Mouse (Mus musculus) left cerebral cortex, adult 2 months (tissue): ENCODE measurements around the gene Rnft2. TPM values are rescaled to one million over a fixed set of nuclear protein-coding genes. Genes with fewer than 3 reads are reported as not detected.

ENCODE experiments used
- DNase-seq, 2 experiments: peaks; one replicate each; pipeline ENCODE4 v3.0.0; 2021 to 2022; ENCODE audit warnings: low spot score in 2 of 2, mixed read lengths in 1 of 2; ENCODE audit errors: extremely low spot score in 1 of 2
- H3K27ac ChIP-seq: fragments of 200-600 bp; 2 replicates; pipeline ENCODE4 v1.8.1; 2022
- H3K4me3 ChIP-seq: fragments of 200-600 bp; 2 replicates; pipeline ENCODE4 v1.8.1; 2022
- CTCF ChIP-seq: fragments of 200-600 bp; IDR thresholded peaks from 2 replicates; pipeline ENCODE4 v1.8.1; 2022; ENCODE audit warnings: antibody characterized with exemption, mild to moderate bottlenecking, moderate library complexity
- intact Hi-C: fragments of 180-260 bp; cut with DNase I; formaldehyde crosslinking; loops from one replicate; pipeline ENCODE4 v1.15.1; 2025
- long read RNA-seq, 2 experiments: library from polyadenylated mRNA; stranded (forward); transcript quantifications; one replicate each; pipeline ENCODE4 v2.0.0; 2021; ENCODE audit warnings: borderline mapping rate in 2 of 2
- total RNA-seq, 2 experiments: library from RNA; stranded (reverse); gene quantifications; 2 replicates each; pipeline ENCODE4 v1.2.3; 2021

Rnft2 gene
- 10 to 100 TPM; 65.1 to 78.8 TPM for total RNA-seq
- long read RNA-seq, experiment 1, full-length matches to known transcripts: 48 of 122 reads
- long read RNA-seq, experiment 1, partial matches to known transcripts: 7 of 122 reads
- long read RNA-seq, experiment 1, other reads (novel, unspliced or antisense): 67 of 122 reads
- long read RNA-seq, experiment 2, full-length matches to known transcripts: 31 of 101 reads
- long read RNA-seq, experiment 2, partial matches to known transcripts: 9 of 101 reads
- long read RNA-seq, experiment 2, other reads (novel, unspliced or antisense): 61 of 101 reads

- H3K4me3 ChIP-seq: peak within 1 kb of the TSS; percentile 56
- H3K27ac ChIP-seq: peak within 1 kb of the TSS; percentile 96
- intact Hi-C loops: loop anchor here (2.0 kb wide), 1 partner anchor 74 kb away; no protein-coding TSS in a partner anchor
- peak; percentile 100 for DNase-seq
- TF ChIP-seq CTCF: no peak; the same call in none of the 2 replicates
Measured at GRCm38 (mm10) chr5:118244606-118245443, at the start of gene Rnft2, which contains the start of gene 2410131K14Rik. Rnft2 (minus strand) TSS chr5:118245116. 2410131K14Rik (plus strand) TSS chr5:118245227.

- intact Hi-C loops: no loop called here
- peak; percentile 79 to 83 for DNase-seq
- Histone ChIP-seq H3K4me3 (peak overlapping the region; percentile 31), H3K27ac (peak overlapping the region; percentile 32; the same call in 1 of the 2 replicates)
- no peak; the same call in none of the 2 replicates for TF ChIP-seq CTCF
Measured at GRCm38 (mm10) chr5:118294086-118294864, 49.4 kb upstream of the Rnft2 start.

GRCm38 (mm10) chr5:118292476-118292875 lies 47.6 kb upstream of the Rnft2 start:
- no peak for DNase-seq
- no peak for TF ChIP-seq CTCF
- no peak overlapping the region for H3K27ac ChIP-seq
- intact Hi-C loops: no loop called here
- no peak overlapping the region for H3K4me3 ChIP-seq

- intact Hi-C loops: no loop called here
- TF ChIP-seq CTCF: no peak
- no peak overlapping the region for H3K27ac ChIP-seq
- no peak for DNase-seq
- H3K4me3 ChIP-seq: no peak overlapping the region
Measured at GRCm38 (mm10) chr5:118291453-118291852, 46.5 kb upstream of the Rnft2 start.

GRCm38 (mm10) chr5:118277741-118278495 lies 33.0 kb upstream of the Rnft2 start:
- no peak overlapping the region for H3K27ac ChIP-seq
- intact Hi-C loops: loop anchor here (5.0 to 10.0 kb wide), 2 partner anchors 39 to 147 kb away; no protein-coding TSS in a partner anchor
- no peak; the same call in 1 of the 2 replicates for TF ChIP-seq CTCF

GRCm38 (mm10) chr5:118276711-118277110 lies 31.8 kb upstream of the Rnft2 start:
- Histone ChIP-seq H3K4me3 (no peak overlapping the region), H3K27ac (no peak overlapping the region)
- intact Hi-C loops: loop anchor here (5.0 to 10.0 kb wide), 2 partner anchors 41 to 148 kb away; no protein-coding TSS in a partner anchor
- DNase-seq: no peak
- TF ChIP-seq CTCF: no peak

More at GRCm38 (mm10) chr5:118277741-118278495, 33.0 kb upstream of the Rnft2 start:
- DNase-seq: no peak
- no peak overlapping the region for H3K4me3 ChIP-seq

- Histone ChIP-seq H3K27ac (no peak overlapping the region), H3K4me3 (no peak overlapping the region)
- intact Hi-C loops: loop anchor here (5.0 to 10.0 kb wide), 2 partner anchors 41 to 149 kb away; no protein-coding TSS in a partner anchor
- peak in 1 of 2 experiments; percentile 53 for DNase-seq
- no peak for TF ChIP-seq CTCF
Measured at GRCm38 (mm10) chr5:118276281-118276680, 31.4 kb upstream of the Rnft2 start.

- Histone ChIP-seq H3K4me3 (no peak overlapping the region), H3K27ac (no peak overlapping the region)
- no peak for TF ChIP-seq CTCF
- intact Hi-C loops: loop anchor here (5.0 to 10.0 kb wide), 2 partner anchors 150 to 283 kb away; no protein-coding TSS in a partner anchor
- no peak for DNase-seq
Measured at GRCm38 (mm10) chr5:118274546-118274945, 29.6 kb upstream of the Rnft2 start.

- no peak for TF ChIP-seq CTCF
- no peak overlapping the region for H3K27ac ChIP-seq
- no peak overlapping the region for H3K4me3 ChIP-seq
- intact Hi-C loops: loop anchor here (5.0 to 10.0 kb wide), 2 partner anchors 151 to 284 kb away; no protein-coding TSS in a partner anchor
- no peak for DNase-seq
Measured at GRCm38 (mm10) chr5:118273446-118273845, 28.5 kb upstream of the Rnft2 start.

GRCm38 (mm10) chr5:118271449-118272110 lies 26.7 kb upstream of the Rnft2 start:
- no peak for DNase-seq
- no peak overlapping the region for H3K27ac ChIP-seq
- intact Hi-C loops: loop anchor here (5.0 to 10.0 kb wide), 2 partner anchors 153 to 286 kb away; no protein-coding TSS in a partner anchor
- no peak for TF ChIP-seq CTCF
- no peak overlapping the region for H3K4me3 ChIP-seq
